Mouse (Mus musculus) forebrain, embryonic 15.5 days (tissue): ENCODE measurements around the gene Ap3d1. TPM values are rescaled to one million over a fixed set of nuclear protein-coding genes. Genes with fewer than 3 reads are reported as not detected.
A peak's percentile ranks its signal among the peaks of the same experiment; 100 is the strongest.

Experiments
- ATAC-seq: fragments of 200-750 bp; cut with Nextera tagmentation; replicated peaks from 2 replicates; pipeline ENCODE4 v1.8.0; 2017; ENCODE audit warnings: mild to moderate bottlenecking, moderate TSS enrichment, moderate library complexity
- H3K27ac ChIP-seq: fragments of 300-500 bp; sonication (generic); replicated peaks from 2 replicates; pipeline ENCODE4 v1.5.1; 2015; ENCODE audit warnings: mild to moderate bottlenecking, inconsistent platforms
- H3K27me3 ChIP-seq: fragments of 300-500 bp; sonication (generic); 2 replicates; pipeline ENCODE4 v1.6.1; 2015; ENCODE audit warnings: inconsistent platforms
- H3K36me3 ChIP-seq: fragments of 300-500 bp; sonication (generic); 2 replicates; pipeline ENCODE4 v1.6.1; 2015; ENCODE audit warnings: mild to moderate bottlenecking, inconsistent platforms
- H3K4me1 ChIP-seq: fragments of 300-500 bp; sonication (generic); 2 replicates; pipeline ENCODE4 v1.6.1; 2015; ENCODE audit warnings: inconsistent platforms
- H3K4me2 ChIP-seq: fragments of 300-500 bp; sonication (generic); replicated peaks from 2 replicates; pipeline ENCODE4 v1.6.1; 2015; ENCODE audit warnings: mild to moderate bottlenecking, inconsistent platforms
- H3K4me3 ChIP-seq: fragments of 300-500 bp; sonication (generic); 2 replicates; pipeline ENCODE4 v1.5.1; 2015; ENCODE audit warnings: mild to moderate bottlenecking, inconsistent platforms
- H3K9ac ChIP-seq: fragments of 300-500 bp; sonication (generic); replicated peaks from 2 replicates; pipeline ENCODE4 v1.6.1; 2015; ENCODE audit warnings: mild to moderate bottlenecking, inconsistent platforms
- H3K9me3 ChIP-seq: fragments of 300-500 bp; sonication (generic); 2 replicates; pipeline ENCODE4 v1.6.1; 2016; ENCODE audit warnings: inconsistent platforms
- WGBS: fragments of 180-500 bp; shearing (Covaris S2); methylation state at CpG from one replicate; pipeline ENCODE4 v1.1.7; 2015; ENCODE audit warnings: mixed read lengths; 5-methylcytosine and 5-hydroxymethylcytosine counted together
- polyA plus RNA-seq: library from polyadenylated mRNA; unstranded; fragments of >200 nt; fragmentation: Nextera tagmentation; extraction: Ambion mirVana; gene quantifications from 2 replicates; pipeline ENCODE4 v1.2.1, GENCODE M21; 2015

The Ap3d1 gene
- polyA plus RNA-seq, 1 experiment from 2014 or later, result 98.9 TPM

DNA sequence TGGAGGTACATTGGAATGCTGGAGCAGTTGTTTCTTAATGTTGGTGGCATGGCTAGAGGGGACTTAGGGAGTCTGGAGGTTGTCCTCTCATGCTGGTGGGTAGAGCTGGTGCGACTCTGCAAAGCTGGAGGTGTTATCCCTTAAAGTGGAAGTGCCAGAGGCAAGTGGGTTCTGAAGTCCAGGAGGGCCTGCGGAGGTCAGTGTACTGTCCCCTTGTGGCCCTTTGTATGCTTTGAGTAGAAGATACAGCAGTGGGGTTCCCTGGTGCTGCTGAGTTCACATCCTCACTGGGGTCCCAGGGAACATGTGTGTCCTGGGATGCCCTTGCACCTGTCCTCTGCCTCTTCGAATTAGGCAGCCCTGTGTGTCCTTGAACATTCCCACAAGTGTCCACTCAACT lies 14.0 kb upstream of the Ap3d1 start:
- peak overlapping the region; percentile 69 for H3K4me3 ChIP-seq
- WGBS, result 28% methylated on average over 3 of the region's 3 CpGs
- H3K9ac ChIP-seq, result peak overlapping the region; percentile 85
- H3K27ac ChIP-seq, result no peak overlapping the region
- no peaks in the 10 kb centered on the region for H3K36me3 ChIP-seq
- peaks cover 64% of the 10 kb centered on the region for H3K4me1 ChIP-seq
- no peaks in the 10 kb centered on the region for H3K27me3 ChIP-seq
- no peaks in the 10 kb centered on the region for H3K9me3 ChIP-seq
- no peak for ATAC-seq
- peak overlapping the region; percentile 90 for H3K4me2 ChIP-seq

DNA sequence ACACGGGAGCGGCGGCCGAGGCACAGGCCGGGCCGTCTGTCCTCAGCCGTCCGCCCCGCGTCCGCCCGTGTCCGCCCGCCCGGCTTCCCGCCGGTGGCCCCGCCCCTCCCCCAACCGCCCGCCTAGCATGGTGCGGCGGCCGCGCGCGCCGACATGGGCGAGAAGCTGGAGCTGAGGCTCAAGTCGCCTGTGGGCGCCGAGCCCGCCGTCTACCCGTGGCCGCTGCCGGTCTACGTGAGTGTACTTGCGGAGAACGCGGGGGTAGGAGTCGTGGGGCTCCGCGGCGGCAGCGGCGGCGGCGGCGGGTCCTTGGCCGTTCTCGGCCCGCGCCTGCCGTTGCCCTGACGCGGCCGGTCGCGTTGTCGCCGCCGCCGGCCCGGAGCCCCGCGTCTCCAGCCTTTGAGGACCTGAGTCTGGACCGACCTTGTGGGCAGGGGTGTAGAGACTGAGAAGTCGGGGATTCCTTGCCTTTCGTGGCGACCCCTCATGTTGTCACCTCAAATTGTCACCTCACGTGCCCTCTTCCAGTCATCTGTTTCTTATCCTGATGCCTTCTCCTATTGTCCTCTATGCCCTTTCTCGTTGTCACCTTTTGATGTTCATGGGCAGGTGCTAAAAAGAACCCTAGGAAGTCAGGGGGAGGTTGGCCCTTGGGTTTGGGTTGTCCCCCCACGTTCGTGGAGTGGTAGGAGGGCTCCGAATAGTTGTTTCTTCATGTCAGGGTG lies 13.4 kb upstream of the Ap3d1 start:
- peak overlapping the region; percentile 69 for H3K4me3 ChIP-seq
- H3K9me3 ChIP-seq, result no peaks in the 10 kb centered on the region
- H3K27ac ChIP-seq, result peak overlapping the region; percentile 81
- peaks cover 58% of the 10 kb centered on the region for H3K4me1 ChIP-seq
- no peaks in the 10 kb centered on the region for H3K36me3 ChIP-seq
- under 1% methylated on average over 74 of the region's 75 CpGs for whole genome bisulfite sequencing
- no peaks in the 10 kb centered on the region for H3K27me3 ChIP-seq
- H3K9ac ChIP-seq, result peak overlapping the region; percentile 85
- peak; percentile 3; the same call in 1 of the 2 replicates for ATAC-seq
- peak overlapping the region; percentile 90 for H3K4me2 ChIP-seq

- 1% methylated on average over 27 of the region's 57 CpGs for WGBS
- Histone ChIP-seq H3K27me3 (no peaks in the 10 kb centered on the region), H3K4me1 (peaks cover 56% of the 10 kb centered on the region), H3K4me2 (peak within 1 kb of the TSS; percentile 90), H3K9ac (peak within 1 kb of the TSS; percentile 85), H3K9me3 (no peaks in the 10 kb centered on the region), H3K36me3 (no peaks in the 10 kb centered on the region), H3K27ac (peak within 1 kb of the TSS; percentile 81), H3K4me3 (peak within 1 kb of the TSS; percentile 69)
- peak; percentile 92 for ATAC-seq
Observed at GRCm38 (mm10) chr10:80754594-80755290, 12.7 kb upstream of the Ap3d1 start, which contains the start of gene Dot1l. Gene Dot1l, plus strand, starts transcription at chr10:80755206.

GRCm38 (mm10) chr10:80752079-80752625 lies 10.1 kb upstream of the Ap3d1 start:
- WGBS, result 8% methylated on average over 6 of the region's 6 CpGs
- Histone ChIP-seq H3K4me2 (peak overlapping the region; percentile 33), H3K27ac (no peak overlapping the region), H3K4me1 (peaks cover 32% of the 10 kb centered on the region), H3K9me3 (no peaks in the 10 kb centered on the region), H3K27me3 (no peaks in the 10 kb centered on the region), H3K36me3 (no peaks in the 10 kb centered on the region), H3K9ac (no peak overlapping the region), H3K4me3 (no peak overlapping the region)
- ATAC-seq, result peak; percentile 6; the same call in 1 of the 2 replicates

DNA sequence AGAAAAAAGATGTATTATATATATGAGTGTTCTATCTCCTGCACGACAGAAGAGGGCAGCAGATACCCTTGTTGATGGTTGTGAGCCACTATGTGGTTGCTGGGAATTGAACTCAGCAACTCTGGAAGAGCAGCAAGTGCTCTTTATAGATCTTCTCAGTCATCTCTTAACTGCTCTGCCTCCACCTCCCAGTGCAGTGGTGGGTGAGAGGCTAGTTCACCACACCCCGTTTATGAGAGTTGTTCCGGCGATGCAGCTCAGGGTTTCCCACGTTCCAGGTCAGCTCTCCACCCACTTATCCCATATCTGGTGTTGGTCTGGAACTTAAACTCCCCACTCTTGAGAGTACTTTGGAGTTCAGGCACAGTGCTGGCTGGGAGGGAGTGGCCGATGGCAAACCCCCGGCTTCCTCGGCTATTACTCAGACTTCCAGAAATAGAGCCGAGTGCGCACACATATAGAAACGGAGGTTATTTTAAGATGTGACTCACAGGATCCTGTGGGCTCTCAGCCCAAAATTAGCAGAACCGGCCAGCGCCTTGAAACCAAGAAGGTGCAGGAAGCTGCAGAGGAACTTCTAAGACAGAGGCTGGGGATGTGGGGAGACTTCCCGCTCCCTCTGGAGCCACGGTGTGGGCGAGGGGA lies 9.2 kb upstream of the Ap3d1 start:
- no peak overlapping the region for H3K9ac ChIP-seq
- peak overlapping the region; percentile 33 for H3K4me2 ChIP-seq
- H3K4me3 ChIP-seq, result no peak overlapping the region
- H3K36me3 ChIP-seq, result no peaks in the 10 kb centered on the region
- no peaks in the 10 kb centered on the region for H3K9me3 ChIP-seq
- no peak for ATAC-seq
- H3K27me3 ChIP-seq, result no peaks in the 10 kb centered on the region
- peaks cover 24% of the 10 kb centered on the region for H3K4me1 ChIP-seq
- no peak overlapping the region for H3K27ac ChIP-seq
- 16% methylated on average over 16 of the region's 16 CpGs for WGBS

- no peaks in the 10 kb centered on the region for H3K9me3 ChIP-seq
- H3K27me3 ChIP-seq, result no peaks in the 10 kb centered on the region
- no peaks in the 10 kb centered on the region for H3K36me3 ChIP-seq
- no peak for ATAC-seq
- no peak overlapping the region for H3K27ac ChIP-seq
- WGBS, result 15% methylated on average over 6 of the region's 6 CpGs
- peaks cover 13% of the 10 kb centered on the region for H3K4me1 ChIP-seq
- H3K9ac ChIP-seq, result no peak overlapping the region
- H3K4me2 ChIP-seq, result no peak overlapping the region
- no peak overlapping the region for H3K4me3 ChIP-seq
Observed at GRCm38 (mm10) chr10:80748609-80749008, 6.5 kb upstream of the Ap3d1 start.

- H3K4me3 ChIP-seq, result no peak overlapping the region
- H3K27me3 ChIP-seq, result no peaks in the 10 kb centered on the region
- 11% methylated on average over 3 of the region's 3 CpGs for WGBS
- no peaks in the 10 kb centered on the region for H3K9me3 ChIP-seq
- no peak overlapping the region for H3K4me2 ChIP-seq
- H3K36me3 ChIP-seq, result no peaks in the 10 kb centered on the region
- H3K9ac ChIP-seq, result no peak overlapping the region
- H3K4me1 ChIP-seq, result peaks cover 16% of the 10 kb centered on the region
- ATAC-seq, result 0 out of 2 replicates have a peak, but pooled peaks have one; percentile 27
- H3K27ac ChIP-seq, result no peak overlapping the region
Observed at GRCm38 (mm10) chr10:80747410-80747809, 5.3 kb upstream of the Ap3d1 start.

- Histone ChIP-seq H3K36me3 (no peaks in the 10 kb centered on the region), H3K27ac (no peak overlapping the region), H3K4me3 (no peak overlapping the region), H3K4me2 (no peak overlapping the region), H3K9me3 (no peaks in the 10 kb centered on the region), H3K4me1 (peaks cover 27% of the 10 kb centered on the region), H3K9ac (no peak overlapping the region), H3K27me3 (no peaks in the 10 kb centered on the region)
- no peak for ATAC-seq
- WGBS, result 46% methylated on average over 5 of the region's 5 CpGs
Observed at GRCm38 (mm10) chr10:80744262-80744661, 2.2 kb upstream of the Ap3d1 start.

GRCm38 (mm10) chr10:80741634-80742179 lies 357 bp downstream of the Ap3d1 start:
- Histone ChIP-seq H3K9ac (peak overlapping the region; percentile 99), H3K27me3 (no peaks in the 10 kb centered on the region), H3K9me3 (no peaks in the 10 kb centered on the region), H3K36me3 (no peaks in the 10 kb centered on the region), H3K4me2 (peak overlapping the region; percentile 80), H3K27ac (peak overlapping the region; percentile 83), H3K4me3 (peak overlapping the region; percentile 96), H3K4me1 (peaks cover 50% of the 10 kb centered on the region)
- under 1% methylated on average over 46 of the region's 46 CpGs for WGBS
- ATAC-seq, result peak; percentile 20

GRCm38 (mm10) chr10:80741146-80741545 lies 918 bp downstream of the Ap3d1 start:
- H3K9me3 ChIP-seq, result no peaks in the 10 kb centered on the region
- 42% methylated on average over 5 of the region's 5 CpGs for WGBS
- H3K36me3 ChIP-seq, result no peaks in the 10 kb centered on the region
- peak overlapping the region; percentile 80 for H3K4me2 ChIP-seq
- H3K27me3 ChIP-seq, result no peaks in the 10 kb centered on the region
- peak overlapping the region; percentile 96 for H3K4me3 ChIP-seq
- no peak for ATAC-seq
- H3K9ac ChIP-seq, result peak overlapping the region; percentile 99
- H3K4me1 ChIP-seq, result peaks cover 55% of the 10 kb centered on the region
- no peak overlapping the region for H3K27ac ChIP-seq

DNA sequence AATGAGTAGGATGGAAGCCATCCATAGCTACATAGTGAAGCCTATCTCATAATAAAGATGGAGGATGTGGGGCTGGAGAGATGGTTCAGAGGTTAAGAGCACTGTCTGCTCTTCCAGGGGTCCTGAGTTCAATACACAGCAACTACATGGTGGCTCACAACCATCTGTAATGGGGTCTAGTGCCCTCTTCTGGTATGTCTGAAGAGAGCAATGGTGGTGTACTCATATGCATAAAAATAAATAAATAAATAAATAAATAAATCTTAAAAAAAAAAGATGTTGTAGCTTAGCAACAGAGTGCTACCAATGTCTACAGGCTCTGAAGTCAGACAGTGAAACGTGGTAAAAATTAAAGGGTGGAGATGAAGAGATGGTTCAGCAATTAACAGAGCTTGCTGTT lies 3.4 kb downstream of the Ap3d1 start:
- Histone ChIP-seq H3K27ac (no peak overlapping the region), H3K4me3 (no peak overlapping the region), H3K9me3 (no peaks in the 10 kb centered on the region), H3K4me1 (peaks cover 63% of the 10 kb centered on the region), H3K36me3 (no peaks in the 10 kb centered on the region), H3K4me2 (no peak overlapping the region), H3K9ac (no peak overlapping the region), H3K27me3 (no peaks in the 10 kb centered on the region)
- 54% methylated on average over 1 of the region's 1 CpGs for WGBS
- no peak for ATAC-seq
